Mouse (Mus musculus): ENCODE results near the gene Tapt1. TPM values are rescaled to one million over a fixed set of nuclear protein-coding genes. Genes with fewer than 3 reads are reported as not detected.

Tapt1 gene
- polyA plus RNA-seq, 1 experiment, result 13.9 TPM

DNA sequence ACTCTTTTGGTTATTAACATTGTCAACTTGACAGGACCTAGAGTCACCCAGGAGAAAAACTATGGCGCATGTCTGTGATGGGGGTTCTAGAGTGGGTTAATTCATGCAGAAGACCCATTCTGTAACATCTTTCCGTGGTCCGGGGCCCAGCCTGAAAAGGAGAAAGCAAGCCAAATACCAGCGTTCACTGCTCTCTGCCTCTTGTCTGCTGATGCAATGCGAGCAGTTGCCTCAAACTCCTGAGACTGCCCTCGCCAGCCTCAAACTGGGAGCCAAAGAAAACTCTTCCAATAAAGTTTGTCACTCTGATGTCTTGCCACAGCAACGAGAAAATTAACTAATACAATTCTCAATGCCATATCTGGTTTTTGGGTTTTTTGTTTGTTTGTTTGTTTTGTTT lies 8.2 kb upstream of the Tapt1 start:
- 91% methylated on average over 7 of the region's 7 CpGs for WGBS
- peaks cover 4% of the 10 kb centered on the region; the same call in 1 of the 2 replicates for H3K4me1 ChIP-seq (ENCODE audit: control insufficient read depth, insufficient read depth, insufficient read length, low read length)
- no peak for TF ChIP-seq CTCF (IDR thresholded peaks at IDR 0.05; ENCODE audit: extremely low read depth, insufficient read length, insufficient replicate concordance, low read depth, low read length)
- H3K4me3 ChIP-seq (ENCODE audit: low read depth, low read length), result no peak overlapping the region
- no peaks in the 10 kb centered on the region for H3K36me3 ChIP-seq (ENCODE audit: control insufficient read depth, insufficient read depth, low read length)
- H3K27me3 ChIP-seq (ENCODE audit: control insufficient read depth, insufficient read depth, low read length), result no peaks in the 10 kb centered on the region
- H3K27ac ChIP-seq (ENCODE audit: insufficient read depth, low read depth, low read length), result no peak overlapping the region

DNA sequence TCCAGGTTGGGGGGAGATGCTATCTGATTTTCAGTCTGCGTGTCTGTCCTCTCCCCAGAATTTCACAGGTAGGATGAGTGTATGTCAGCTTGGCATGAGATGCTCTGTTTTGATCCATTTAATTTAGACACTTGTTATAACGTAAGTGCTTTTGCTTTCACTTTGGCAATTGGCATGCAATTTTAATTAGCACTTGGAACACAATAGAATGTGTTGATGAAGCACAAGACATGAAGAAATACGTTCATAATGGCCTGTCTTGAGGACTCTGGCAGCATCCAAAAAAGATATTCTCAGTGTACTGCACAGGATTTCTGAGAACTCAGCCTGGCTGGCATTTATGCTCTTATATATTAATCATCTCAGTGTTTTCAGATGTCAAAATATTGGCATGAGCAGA lies 7.5 kb upstream of the Tapt1 start:
- 68% methylated on average over 3 of the region's 3 CpGs for whole genome bisulfite sequencing
- no peak overlapping the region for H3K27ac ChIP-seq (ENCODE audit: insufficient read depth, low read depth, low read length)
- H3K4me1 ChIP-seq (ENCODE audit: control insufficient read depth, insufficient read depth, insufficient read length, low read length), result peaks cover under 1% of the 10 kb centered on the region; the same call in 1 of the 2 replicates
- TF ChIP-seq CTCF (IDR thresholded peaks at IDR 0.05; ENCODE audit: extremely low read depth, insufficient read length, insufficient replicate concordance, low read depth, low read length), result no peak
- no peak for TF ChIP-seq POLR2A (IDR thresholded peaks at IDR 0.05; ENCODE audit: low read depth, low read length)
- H3K4me3 ChIP-seq (ENCODE audit: low read depth, low read length), result no peak overlapping the region
- no peaks in the 10 kb centered on the region for H3K36me3 ChIP-seq (ENCODE audit: control insufficient read depth, insufficient read depth, low read length)
- no peaks in the 10 kb centered on the region for H3K27me3 ChIP-seq (ENCODE audit: control insufficient read depth, insufficient read depth, low read length)

DNA sequence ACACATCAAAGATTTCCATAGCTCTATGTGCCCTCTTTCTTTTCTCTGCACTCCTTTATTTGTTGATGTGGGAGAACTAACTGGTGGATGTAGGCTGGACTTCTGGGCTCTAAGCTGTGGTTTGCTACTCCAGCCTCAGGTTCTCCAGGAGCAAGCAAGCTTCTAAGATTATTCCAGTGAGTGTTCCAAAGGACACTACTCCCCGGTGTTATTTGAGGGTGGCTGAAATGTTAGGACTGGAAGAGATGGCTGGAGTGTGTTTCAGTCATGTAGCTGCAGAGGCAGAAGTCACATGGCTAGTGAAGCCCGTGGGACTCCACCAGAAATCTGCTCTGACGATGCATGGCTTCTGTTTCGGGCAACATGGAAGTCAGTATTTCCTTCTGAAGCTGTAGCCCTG lies 2.3 kb upstream of the Tapt1 start:
- 82% methylated on average over 4 of the region's 4 CpGs for WGBS
- TF ChIP-seq POLR2A (IDR thresholded peaks at IDR 0.05; ENCODE audit: low read depth, low read length), result no peak
- TF ChIP-seq CTCF (IDR thresholded peaks at IDR 0.05; ENCODE audit: extremely low read depth, insufficient read length, insufficient replicate concordance, low read depth, low read length), result no peak

DNA sequence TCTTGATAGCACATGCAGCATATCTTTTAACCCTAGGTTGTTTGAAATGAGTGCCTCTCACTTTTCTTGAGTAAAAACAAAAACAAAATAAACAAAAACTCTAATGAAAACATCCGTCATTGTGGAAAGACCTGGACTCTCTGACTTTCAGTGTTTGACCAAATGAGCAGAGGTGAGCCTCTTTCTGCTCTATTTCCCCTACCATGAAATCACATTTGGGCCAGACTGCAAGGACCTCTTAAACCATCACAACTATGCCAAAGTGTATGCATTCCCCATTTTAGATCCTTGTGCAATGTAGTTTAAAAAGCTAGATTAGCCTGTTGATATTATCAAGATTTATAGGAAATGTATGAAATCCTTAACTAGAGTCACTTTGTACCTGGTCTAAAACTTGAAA lies 1.9 kb upstream of the Tapt1 start:
- H3K36me3 ChIP-seq (ENCODE audit: control insufficient read depth, insufficient read depth, low read length), result no peaks in the 10 kb centered on the region
- no peaks in the 10 kb centered on the region for H3K27me3 ChIP-seq (ENCODE audit: control insufficient read depth, insufficient read depth, low read length)
- peaks cover 7% of the 10 kb centered on the region; the same call in 1 of the 2 replicates for H3K4me1 ChIP-seq (ENCODE audit: control insufficient read depth, insufficient read depth, insufficient read length, low read length)
- WGBS, result 71% methylated on average over 1 of the region's 1 CpGs
- TF ChIP-seq POLR2A (IDR thresholded peaks at IDR 0.05; ENCODE audit: low read depth, low read length), result no peak
- TF ChIP-seq CTCF (IDR thresholded peaks at IDR 0.05; ENCODE audit: extremely low read depth, insufficient read length, insufficient replicate concordance, low read depth, low read length), result no peak
- no peak overlapping the region for H3K27ac ChIP-seq (ENCODE audit: insufficient read depth, low read depth, low read length)
- no peak overlapping the region for H3K4me3 ChIP-seq (ENCODE audit: low read depth, low read length)

More for the DNA sequence above, 2.3 kb upstream of the Tapt1 start:
- no peak overlapping the region for H3K27ac ChIP-seq (ENCODE audit: insufficient read depth, low read depth, low read length)
- H3K27me3 ChIP-seq (ENCODE audit: control insufficient read depth, insufficient read depth, low read length), result no peaks in the 10 kb centered on the region
- no peak overlapping the region for H3K4me3 ChIP-seq (ENCODE audit: low read depth, low read length)
- peaks cover 7% of the 10 kb centered on the region; the same call in 1 of the 2 replicates for H3K4me1 ChIP-seq (ENCODE audit: control insufficient read depth, insufficient read depth, insufficient read length, low read length)
- no peaks in the 10 kb centered on the region for H3K36me3 ChIP-seq (ENCODE audit: control insufficient read depth, insufficient read depth, low read length)

DNA sequence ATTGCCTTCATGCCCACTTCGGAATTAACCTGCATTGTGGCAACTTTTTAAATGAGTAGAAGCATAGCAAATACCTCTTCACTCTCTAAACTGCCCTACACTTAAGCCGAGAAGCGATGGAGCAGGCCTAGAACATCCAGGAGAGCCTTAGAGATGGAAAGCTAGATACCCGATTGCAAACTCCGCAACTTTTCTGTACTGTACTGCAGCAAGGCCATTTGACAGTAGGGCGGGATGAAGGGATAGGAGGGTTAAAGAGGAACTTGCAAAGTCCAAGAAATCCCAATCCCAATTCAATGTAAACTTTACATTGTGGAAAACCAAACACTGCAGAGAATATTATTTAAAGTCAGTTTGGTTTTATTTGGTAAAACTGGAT lies 1.0 kb upstream of the Tapt1 start:
- no peak for TF ChIP-seq POLR2A (IDR thresholded peaks at IDR 0.05; ENCODE audit: low read depth, low read length)
- no peak for TF ChIP-seq CTCF (IDR thresholded peaks at IDR 0.05; ENCODE audit: extremely low read depth, insufficient read length, insufficient replicate concordance, low read depth, low read length)
- Histone ChIP-seq H3K27ac (ENCODE audit: insufficient read depth, low read depth, low read length) (peak overlapping the region; percentile 67), H3K27me3 (ENCODE audit: control insufficient read depth, insufficient read depth, low read length) (no peaks in the 10 kb centered on the region), H3K4me1 (ENCODE audit: control insufficient read depth, insufficient read depth, insufficient read length, low read length) (peaks cover 7% of the 10 kb centered on the region; the same call in 1 of the 2 replicates), H3K4me3 (ENCODE audit: low read depth, low read length) (peak overlapping the region; percentile 88), H3K36me3 (ENCODE audit: control insufficient read depth, insufficient read depth, low read length) (no peaks in the 10 kb centered on the region)
- 2% methylated on average over 6 of the region's 6 CpGs for WGBS

DNA sequence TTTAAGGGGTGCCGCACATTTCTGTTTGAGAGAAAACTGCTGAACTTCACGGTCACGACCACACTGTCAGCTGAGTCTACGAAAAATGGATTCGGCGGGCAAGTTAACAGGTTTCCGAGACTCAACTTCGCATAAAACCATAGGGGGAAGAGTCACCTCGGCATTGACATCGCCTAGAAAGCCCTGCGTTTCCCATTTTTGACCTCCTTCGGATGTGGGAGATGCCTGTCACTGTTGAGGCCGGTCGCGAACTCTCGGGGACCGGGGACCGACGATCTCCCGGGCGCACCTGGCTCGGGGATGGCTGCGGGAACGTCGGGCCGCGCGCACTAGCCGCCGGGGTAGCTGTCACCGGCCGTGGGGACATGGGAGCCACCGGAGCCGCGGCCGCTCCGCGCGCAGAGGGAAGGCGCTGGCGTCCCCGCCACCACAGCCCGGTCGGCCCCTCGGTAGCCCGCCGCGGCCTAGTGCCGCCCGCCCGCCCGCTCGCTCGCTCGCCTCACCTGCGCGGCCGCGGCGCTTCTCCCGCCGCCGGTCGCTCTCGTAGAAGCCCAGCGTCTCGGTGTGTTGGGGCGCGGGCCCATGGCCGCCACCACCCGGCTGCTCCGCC lies 410 bp downstream of the Tapt1 start:
- WGBS, result under 1% methylated on average over 67 of the region's 72 CpGs
- no peaks in the 10 kb centered on the region for H3K36me3 ChIP-seq (ENCODE audit: control insufficient read depth, insufficient read depth, low read length)
- peaks cover 7% of the 10 kb centered on the region; the same call in 1 of the 2 replicates for H3K4me1 ChIP-seq (ENCODE audit: control insufficient read depth, insufficient read depth, insufficient read length, low read length)
- no peaks in the 10 kb centered on the region for H3K27me3 ChIP-seq (ENCODE audit: control insufficient read depth, insufficient read depth, low read length)
- H3K27ac ChIP-seq (ENCODE audit: insufficient read depth, low read depth, low read length), result peak overlapping the region; percentile 40
- H3K4me3 ChIP-seq (ENCODE audit: low read depth, low read length), result peak overlapping the region; percentile 88
- TF ChIP-seq CTCF (IDR thresholded peaks at IDR 0.05; ENCODE audit: extremely low read depth, insufficient read length, insufficient replicate concordance, low read depth, low read length), result no peak
- TF ChIP-seq POLR2A (IDR thresholded peaks at IDR 0.05; ENCODE audit: low read depth, low read length), result no peak

DNA sequence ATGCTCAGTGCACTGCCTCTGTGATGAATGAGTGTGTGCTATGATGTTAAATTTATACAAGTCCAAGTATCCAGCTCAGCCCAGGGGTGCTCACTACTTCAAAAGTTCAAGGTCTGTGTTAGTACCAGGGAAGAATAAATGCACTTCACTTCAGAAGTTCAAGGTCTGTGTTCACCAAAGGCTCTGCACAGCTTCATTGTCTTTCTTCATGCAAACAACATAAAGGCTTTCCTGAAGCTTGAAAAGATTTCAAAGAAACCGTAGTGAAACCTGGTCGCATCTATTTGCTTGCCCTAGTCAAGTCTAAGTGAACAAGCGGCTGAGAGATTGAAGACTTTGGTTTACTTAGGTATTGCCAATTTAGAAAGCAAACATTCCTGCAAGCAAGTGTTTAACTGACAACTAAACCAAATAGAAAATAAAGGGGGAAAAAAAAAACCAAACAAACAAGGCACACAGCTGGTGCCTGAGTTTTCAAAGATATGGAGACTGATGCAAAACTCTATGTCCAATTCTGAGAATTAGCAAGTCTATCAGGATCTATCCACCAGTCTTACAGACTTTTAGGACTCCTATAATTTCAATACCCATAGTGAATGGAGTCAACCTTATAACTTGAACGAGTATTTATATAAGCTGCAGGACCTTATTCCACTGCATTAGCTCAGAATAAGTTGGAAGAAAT lies 1.4 kb downstream of the Tapt1 start:
- H3K4me3 ChIP-seq (ENCODE audit: low read depth, low read length), result no peak overlapping the region
- H3K4me1 ChIP-seq (ENCODE audit: control insufficient read depth, insufficient read depth, insufficient read length, low read length), result peaks cover 7% of the 10 kb centered on the region; the same call in 1 of the 2 replicates
- H3K27me3 ChIP-seq (ENCODE audit: control insufficient read depth, insufficient read depth, low read length), result no peaks in the 10 kb centered on the region
- no peak overlapping the region for H3K27ac ChIP-seq (ENCODE audit: insufficient read depth, low read depth, low read length)
- no peaks in the 10 kb centered on the region for H3K36me3 ChIP-seq (ENCODE audit: control insufficient read depth, insufficient read depth, low read length)
- WGBS, result 27% methylated on average over 4 of the region's 4 CpGs
- TF ChIP-seq CTCF (IDR thresholded peaks at IDR 0.05; ENCODE audit: extremely low read depth, insufficient read length, insufficient replicate concordance, low read depth, low read length), result no peak
- no peak for TF ChIP-seq POLR2A (IDR thresholded peaks at IDR 0.05; ENCODE audit: low read depth, low read length)

Measured in small intestine, adult 2 months (tissue).